Mouse (Mus musculus) MEL (cell line): Measurements from ENCODE around the gene Ski.

Source experiments
- BHLHE40 ChIP-seq: IDR thresholded peaks from 2 replicates; pipeline ENCODE4 v1.6.1; 2012; ENCODE audit warnings: low read depth, mild to moderate bottlenecking, inconsistent platforms, low read length, improper control_type of control experiment, borderline replicate concordance
- CHD2 ChIP-seq: IDR thresholded peaks from 2 replicates; pipeline ENCODE4 v1.6.1; 2011; ENCODE audit warnings: low read length, improper control_type of control experiment
- CTCF ChIP-seq, 3 experiments: IDR thresholded peaks in 2 of 3; conservative IDR thresholded peaks in 1 of 3; 2 replicates each; pipeline ENCODE4 v1.5.1; 2011 to 2012; ENCODE audit warnings: low read length in 3 of 3, low read depth in 2 of 3, mild to moderate bottlenecking in 2 of 3, improper control_type of control experiment in 1 of 3, inconsistent platforms in 1 of 3, mixed read lengths in 1 of 3, moderate library complexity in 1 of 3; ENCODE audit not compliant: control insufficient read depth in 1 of 3, insufficient read depth in 1 of 3, poor library complexity in 1 of 3, severe bottlenecking in 1 of 3
- EP300 ChIP-seq, 2 experiments: IDR thresholded peaks; 2 replicates each; pipeline ENCODE4 v1.6.1; 2011; ENCODE audit warnings: improper control_type of control experiment in 2 of 2, low read length in 2 of 2, low read depth in 1 of 2, mild to moderate bottlenecking in 1 of 2
- ETS1 ChIP-seq: IDR thresholded peaks from 2 replicates; pipeline ENCODE4 v1.6.1; 2012; ENCODE audit warnings: low read depth, mild to moderate bottlenecking, inconsistent platforms, low read length, improper control_type of control experiment, moderate library complexity
- HCFC1 ChIP-seq: IDR thresholded peaks from 2 replicates; pipeline ENCODE4 v1.6.1; 2012; ENCODE audit warnings: low read depth, mild to moderate bottlenecking, inconsistent platforms, low read length, improper control_type of control experiment, moderate library complexity
- MAX ChIP-seq: IDR thresholded peaks from 2 replicates; pipeline ENCODE4 v1.6.1; 2011; ENCODE audit warnings: low read length, improper control_type of control experiment
- NRF1 ChIP-seq: IDR thresholded peaks from 2 replicates; pipeline ENCODE4 v1.6.1; 2014; ENCODE audit warnings: low read depth, mild to moderate bottlenecking, inconsistent platforms, low read length, improper control_type of control experiment, moderate library complexity; ENCODE audit not compliant: poor library complexity, insufficient read depth, severe bottlenecking
- POLR2A ChIP-seq, 2 experiments: IDR thresholded peaks; 2 replicates each; pipeline ENCODE4 v1.6.1; 2011 to 2012; ENCODE audit warnings: low read length in 2 of 2, mild to moderate bottlenecking in 2 of 2, control low read depth in 1 of 2, improper control_type of control experiment in 1 of 2, low read depth in 1 of 2, moderate library complexity in 1 of 2; ENCODE audit not compliant: control insufficient read depth in 1 of 2, insufficient read depth in 1 of 2, poor library complexity in 1 of 2
- RAD21 ChIP-seq: IDR thresholded peaks from 2 replicates; pipeline ENCODE4 v1.6.1; 2011; ENCODE audit warnings: mild to moderate bottlenecking, low read depth, low read length, improper control_type of control experiment
- SIN3A ChIP-seq: IDR thresholded peaks from 2 replicates; pipeline ENCODE4 v1.6.1; 2012; ENCODE audit warnings: low read length, improper control_type of control experiment, inconsistent platforms
- SMC3 ChIP-seq: IDR thresholded peaks from 2 replicates; pipeline ENCODE4 v1.6.1; 2011; ENCODE audit warnings: low read depth, low read length, improper control_type of control experiment
- USF2 ChIP-seq, 2 experiments: IDR thresholded peaks; 2 replicates each; pipeline ENCODE4 v1.6.1; 2011 to 2012; ENCODE audit warnings: improper control_type of control experiment in 2 of 2, low read length in 2 of 2, borderline replicate concordance in 1 of 2, inconsistent platforms in 1 of 2, low read depth in 1 of 2, mild to moderate bottlenecking in 1 of 2; ENCODE audit not compliant: insufficient read depth in 1 of 2

DNA sequence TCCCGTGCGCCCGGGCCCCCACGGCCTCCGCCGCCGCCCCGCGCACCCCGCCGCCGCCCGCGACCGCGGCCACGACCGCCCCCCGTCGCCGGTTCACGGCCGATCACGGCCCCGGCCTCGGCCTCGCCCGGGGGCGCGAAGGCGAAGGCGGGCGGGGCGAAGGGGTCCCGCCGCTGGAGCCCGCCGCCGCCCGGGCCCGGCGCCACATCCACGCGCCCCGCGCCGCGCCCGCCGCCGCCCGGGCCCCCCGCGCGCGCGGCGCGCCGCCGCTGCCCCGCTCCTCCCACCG lies at the start of gene Ski:
- no peak for TF ChIP-seq HCFC1
- TF ChIP-seq CTCF (IDR thresholded peaks at IDR 0.05 in 2 of 3, conservative IDR thresholded peaks at IDR 0.05 in 1 of 3; ENCODE audit: control insufficient read depth in 1 of 3, insufficient read depth in 1 of 3, low read depth in 2 of 3, low read length in 3 of 3, poor library complexity in 1 of 3, severe bottlenecking in 1 of 3), result no peak
- no peak for TF ChIP-seq EP300 (IDR thresholded peaks at IDR 0.05; ENCODE audit: low read depth in 1 of 2, low read length in 2 of 2)
- no peak for TF ChIP-seq POLR2A (IDR thresholded peaks at IDR 0.05; ENCODE audit: control insufficient read depth in 1 of 2, insufficient read depth in 1 of 2, low read depth in 1 of 2, low read length in 2 of 2, poor library complexity in 1 of 2)
- no peak for TF ChIP-seq SIN3A
- no peak for TF ChIP-seq CHD2
- no peak for TF ChIP-seq BHLHE40
- TF ChIP-seq NRF1, result no peak
- no peak for TF ChIP-seq ETS1
- TF ChIP-seq RAD21, result no peak
- no peak for TF ChIP-seq MAX
- no peak for TF ChIP-seq SMC3
- no peak for TF ChIP-seq USF2 (IDR thresholded peaks at IDR 0.05; ENCODE audit: borderline replicate concordance in 1 of 2, insufficient read depth in 1 of 2, low read depth in 1 of 2, low read length in 2 of 2)
